Mouse (Mus musculus) stomach, postnatal 0 days (tissue): Measurements from ENCODE around the gene Tfr2.

Source experiments
- CTCF ChIP-seq: IDR thresholded peaks from 2 replicates; pipeline ENCODE4 v1.5.1; 2016; ENCODE audit warnings: antibody characterized with exemption, low read depth, mild to moderate bottlenecking, moderate library complexity
- EP300 ChIP-seq: optimal IDR thresholded peaks from 2 replicates; pipeline ENCODE3; 2016; ENCODE audit warnings: antibody characterized with exemption

- TF ChIP-seq CTCF (no peak), EP300 (no peak)
These were observed 41.1 kb downstream of the Tfr2 start for GRCm38 (mm10) chr5:137610548-137611244.
